Mouse (Mus musculus) right cerebral cortex, postnatal 4 days (tissue): Measurements from ENCODE around the gene Tmem219.
A peak's percentile ranks its signal among the peaks of the same experiment; 100 is the strongest.

Experiments
- DNase-seq: peaks from one replicate; pipeline ENCODE4 v3.0.0-alpha.2; 2022

Tmem219 gene

DNA sequence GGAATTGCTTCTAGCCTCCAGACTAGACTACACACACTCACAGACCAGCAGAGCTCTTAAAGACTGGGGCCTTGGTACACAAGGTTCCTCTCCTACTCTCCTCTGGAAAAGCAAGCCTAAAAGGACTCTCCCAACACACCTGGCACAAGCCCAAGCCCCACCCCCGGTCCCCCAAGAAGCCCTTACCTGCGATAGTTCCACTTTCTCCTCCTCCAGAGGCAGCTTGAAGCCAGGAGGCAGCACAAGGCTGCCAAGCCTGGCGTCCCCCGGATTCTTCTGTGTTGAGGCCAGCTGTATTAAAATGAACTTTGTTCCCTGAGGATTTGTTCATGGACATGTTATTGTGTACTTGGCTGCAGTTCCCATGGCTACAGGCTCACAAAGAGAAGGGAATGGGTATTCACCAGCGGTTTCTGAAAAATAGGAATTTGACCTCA is at the start of gene Tmem219:
Tmem219 (minus strand) TSS at position 294 of the 437 bp plus-strand sequence.
- DNase-seq: peak; percentile 31

DNA sequence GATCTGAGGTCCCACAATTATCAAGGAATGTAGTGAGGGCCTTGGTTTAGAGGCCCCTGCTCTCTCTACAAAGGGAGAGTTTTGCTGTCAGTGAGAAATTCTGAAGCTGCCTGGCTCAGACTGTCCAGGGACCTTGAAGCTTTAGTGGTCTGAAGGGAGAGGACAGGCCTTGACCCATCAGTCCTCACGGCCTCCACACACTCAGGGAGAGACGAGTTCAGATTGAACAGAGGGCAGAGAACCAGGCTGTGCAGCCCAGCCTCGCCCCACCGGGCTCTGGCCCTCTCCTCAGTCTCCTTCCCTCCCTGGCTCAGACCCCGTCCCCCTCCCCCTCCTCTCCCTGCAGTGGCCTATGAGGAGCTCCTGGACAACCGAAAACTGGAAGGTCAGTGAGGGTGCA is 44.6 kb upstream of the Tmem219 start:
- DNase-seq: no peak

- DNase-seq: no peak
These were observed 42.9 kb upstream of the Tmem219 start for GRCm38 (mm10) chr7:126965568-126965967.

GRCm38 (mm10) chr7:126963548-126964286 is 41.0 kb upstream of the Tmem219 start:
- no peak for DNase-seq

- no peak for DNase-seq
These were observed 39.2 kb upstream of the Tmem219 start for GRCm38 (mm10) chr7:126961965-126962364.

DNA sequence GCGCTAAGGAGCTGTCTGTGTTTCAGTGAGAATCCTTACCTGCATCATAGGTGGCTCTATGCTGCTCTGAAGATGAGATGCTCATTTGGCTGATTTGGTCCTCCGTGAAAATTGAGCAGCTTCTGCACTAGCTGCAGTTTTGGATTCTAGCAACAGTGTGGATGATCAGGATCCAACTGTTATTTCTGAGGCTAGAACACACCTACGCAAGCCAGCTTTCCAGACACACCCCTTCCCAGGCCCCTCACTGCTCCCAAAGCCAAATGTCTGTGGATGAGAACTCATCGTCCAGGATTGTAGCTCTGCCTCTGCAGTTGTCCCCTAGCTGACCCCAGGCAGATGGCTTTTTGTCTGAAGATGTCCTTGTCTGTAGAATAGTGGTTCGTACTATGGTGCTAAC is 38.4 kb upstream of the Tmem219 start:
- DNase-seq: no peak

- no peak for DNase-seq
These were observed 37.1 kb upstream of the Tmem219 start for GRCm38 (mm10) chr7:126959780-126960179.

- no peak for DNase-seq
These were observed 32.4 kb upstream of the Tmem219 start for GRCm38 (mm10) chr7:126955125-126955524.

- DNase-seq: no peak
These were observed 29.9 kb upstream of the Tmem219 start for GRCm38 (mm10) chr7:126952646-126953045.

- DNase-seq: no peak
These were observed 29.0 kb upstream of the Tmem219 start for GRCm38 (mm10) chr7:126951741-126952140.

- DNase-seq: peak; percentile 59
These were observed 28.2 kb upstream of the Tmem219 start for GRCm38 (mm10) chr7:126950647-126951615.

DNA sequence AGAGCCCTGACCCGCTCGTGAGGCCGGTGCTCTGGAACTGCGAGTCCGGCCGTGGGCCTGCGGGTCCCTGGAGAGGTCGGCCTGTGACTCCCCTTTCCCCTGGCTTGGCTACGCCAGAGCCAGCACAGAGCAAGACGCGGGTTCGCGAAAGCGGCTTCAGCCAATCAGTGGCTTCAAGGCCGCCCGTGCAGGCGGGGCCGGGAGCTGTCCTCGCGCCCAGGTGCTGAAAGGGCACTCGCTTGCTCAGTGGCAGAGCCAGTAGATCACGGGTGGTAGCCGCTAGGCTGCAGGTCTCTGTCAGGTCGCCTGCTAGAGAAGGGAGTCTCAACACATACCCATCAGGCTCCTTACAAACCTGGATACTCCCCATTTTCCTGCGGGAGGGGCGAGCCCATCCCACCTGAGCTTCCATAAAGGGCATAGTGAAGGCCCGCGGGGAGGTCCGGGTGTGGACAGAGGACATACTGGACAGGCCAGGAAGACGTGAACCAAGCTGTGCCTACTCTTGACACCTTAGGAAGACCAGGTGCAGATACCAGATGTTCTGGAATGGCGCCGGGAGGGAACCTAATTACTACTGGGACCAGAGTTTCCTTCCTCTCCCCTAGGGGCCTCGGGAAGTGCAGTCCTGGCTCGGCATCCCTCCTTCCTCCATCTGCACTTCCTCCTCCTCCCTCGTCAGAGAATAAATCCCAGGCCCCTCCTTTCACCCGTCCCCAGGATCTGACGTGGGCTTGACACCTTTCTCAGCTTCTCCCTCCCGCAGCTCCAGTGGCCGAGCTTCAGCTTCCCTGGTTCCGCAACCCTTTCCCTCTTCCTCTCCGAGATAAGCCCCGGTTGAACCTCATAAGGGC is 27.3 kb upstream of the Tmem219 start, which contains the start of gene Sez6l2:
Sez6l2 (plus strand) TSS at position 771 of the 854 bp plus-strand sequence.
- DNase-seq: peak; percentile 83

GRCm38 (mm10) chr7:126949403-126949792 is 26.7 kb upstream of the Tmem219 start, which contains the start of gene Asphd1:
Gene Asphd1, minus strand, starts transcription at chr7:126949582.
- DNase-seq: peak; percentile 80

- DNase-seq: no peak
These were observed 25.9 kb upstream of the Tmem219 start for GRCm38 (mm10) chr7:126948626-126949025.

- peak; percentile 28 for DNase-seq
These were observed 23.8 kb upstream of the Tmem219 start for GRCm38 (mm10) chr7:126946530-126946929.

DNA sequence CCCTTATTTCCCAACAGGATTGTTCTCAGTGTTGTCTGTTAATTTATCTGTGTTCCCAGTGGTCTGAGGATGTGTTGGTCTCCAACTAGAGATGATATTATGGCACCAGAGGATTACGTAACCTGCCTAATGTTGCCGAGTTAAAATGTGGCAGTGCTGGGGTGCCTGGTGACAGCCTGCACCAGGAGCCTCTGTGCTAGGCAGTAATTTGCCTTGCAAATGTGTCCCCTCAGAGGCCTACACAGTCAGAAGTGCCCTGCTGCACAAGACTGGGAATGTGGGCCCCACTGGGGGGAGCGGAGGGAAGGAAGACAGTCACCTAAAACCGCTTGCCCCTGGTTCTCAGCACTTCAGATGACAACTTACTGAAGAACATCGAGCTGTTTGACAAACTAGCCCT is 19.1 kb upstream of the Tmem219 start:
- DNase-seq: no peak

DNA sequence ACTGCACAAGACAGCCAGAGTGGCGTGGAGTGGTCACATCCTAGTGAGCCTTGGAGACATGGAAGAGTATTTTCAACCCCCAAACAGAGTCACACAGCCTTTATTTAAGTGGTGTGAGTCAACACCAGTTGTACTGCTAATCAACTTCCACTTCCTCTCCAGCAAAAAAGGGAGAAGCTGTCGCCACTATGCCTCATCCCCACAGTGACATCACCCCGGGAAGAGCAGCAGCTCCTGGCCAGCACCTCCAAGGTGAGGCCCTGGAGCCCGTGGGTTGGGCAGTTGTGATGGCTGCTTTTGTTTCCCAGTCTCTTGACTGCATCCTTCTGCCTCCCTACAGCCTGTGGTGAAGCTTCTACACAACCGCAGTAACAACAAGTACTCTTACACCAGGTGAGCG is 18.5 kb upstream of the Tmem219 start:
- DNase-seq: no peak

DNA sequence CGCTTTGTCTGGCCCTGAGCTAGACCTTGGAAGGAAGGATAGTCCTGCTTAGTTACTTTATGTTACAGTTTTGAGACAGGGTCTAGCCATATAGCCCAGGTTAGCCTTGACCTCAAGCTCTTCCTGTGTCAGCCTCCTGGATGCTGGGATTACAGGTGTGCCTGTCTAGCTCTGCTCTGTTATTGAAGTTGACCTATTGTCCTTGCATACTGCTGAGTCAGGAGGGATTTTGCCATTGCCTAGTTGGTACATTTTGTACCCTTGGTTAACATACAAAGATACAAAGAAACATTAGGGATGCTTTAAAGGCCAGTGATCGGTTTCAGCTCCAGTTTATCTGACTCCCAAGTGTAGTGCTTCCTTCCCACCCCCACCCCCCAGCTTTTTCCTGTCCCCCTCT is 9.9 kb upstream of the Tmem219 start:
- no peak for DNase-seq

- no peak for DNase-seq
These were observed 6.3 kb upstream of the Tmem219 start for GRCm38 (mm10) chr7:126929046-126929445.

DNA sequence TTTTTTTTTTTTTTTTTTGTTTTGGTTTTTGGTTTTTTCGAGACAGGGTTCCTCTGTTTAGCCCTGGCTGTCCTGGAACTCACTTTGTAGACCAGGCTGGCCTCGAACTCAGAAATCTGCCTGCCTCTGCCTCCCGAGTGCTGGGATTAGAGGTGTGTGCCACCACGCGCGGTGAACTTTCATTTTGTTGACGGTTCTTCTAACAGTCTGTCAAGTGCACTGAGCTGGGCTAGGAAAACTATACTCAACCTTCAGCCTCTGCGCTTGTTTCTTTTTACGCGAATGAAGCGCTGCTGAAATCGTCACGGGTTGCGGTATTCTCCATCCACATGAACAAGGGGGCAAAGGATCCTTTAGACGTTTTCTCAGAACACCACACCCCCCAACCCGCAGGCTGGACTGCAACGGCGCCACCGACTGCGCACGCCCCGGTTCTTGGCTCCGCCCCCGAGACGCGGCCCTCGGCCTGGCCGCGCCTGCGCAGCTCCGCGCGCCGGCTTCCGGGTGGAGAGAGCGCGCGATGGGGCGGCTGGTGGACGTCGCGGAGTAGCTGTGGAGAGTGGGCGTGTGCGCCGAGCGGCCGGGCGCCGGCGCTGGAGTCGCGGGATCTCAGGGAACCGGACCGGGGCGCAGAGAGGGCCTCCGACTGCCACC is 5.8 kb upstream of the Tmem219 start, which contains the start of gene Kctd13:
Kctd13 (plus strand) TSS at position 496 of the 654 bp plus-strand sequence.
- DNase-seq: peak; percentile 91

- DNase-seq: no peak
These were observed 3.6 kb upstream of the Tmem219 start for GRCm38 (mm10) chr7:126926299-126926698.

DNA sequence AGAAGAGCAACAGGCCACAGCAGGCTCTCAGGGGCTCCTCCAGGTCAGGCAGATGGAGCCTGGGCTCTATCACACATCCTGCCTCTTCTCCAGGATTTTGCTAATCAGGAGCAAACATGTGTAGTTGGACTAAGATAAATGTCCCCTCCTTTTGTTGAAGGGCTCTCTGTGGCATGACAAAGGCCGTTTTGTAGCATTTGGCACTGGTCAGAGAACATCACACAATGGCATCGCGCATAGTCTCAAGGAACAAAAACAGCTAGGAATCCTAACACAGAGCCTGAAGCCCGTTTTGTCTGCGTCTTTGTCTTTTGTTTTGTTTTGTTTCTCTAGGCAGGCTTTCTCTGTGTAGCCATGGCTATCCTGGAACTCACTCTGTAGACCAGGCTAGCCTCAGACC is 1.3 kb upstream of the Tmem219 start:
- DNase-seq: no peak
